Mouse (Mus musculus) myocyte (in vitro differentiated cells): ENCODE results near the gene Xrn2.

ENCODE experiments used
- POLR2A ChIP-seq: IDR thresholded peaks from one replicate; pipeline ENCODE4 v1.6.1; 2011; ENCODE audit warnings: low read depth, mild to moderate bottlenecking, control low read depth, moderate library complexity; ENCODE audit not compliant: insufficient read length
- SRF ChIP-seq: IDR thresholded peaks from one replicate; pipeline ENCODE4 v1.6.1; 2011; ENCODE audit warnings: low read depth; ENCODE audit not compliant: control insufficient read depth, insufficient read length
- USF1 ChIP-seq: IDR thresholded peaks from one replicate; pipeline ENCODE4 v1.6.1; 2011; ENCODE audit warnings: low read depth, mild to moderate bottlenecking, control low read depth, moderate library complexity

DNA sequence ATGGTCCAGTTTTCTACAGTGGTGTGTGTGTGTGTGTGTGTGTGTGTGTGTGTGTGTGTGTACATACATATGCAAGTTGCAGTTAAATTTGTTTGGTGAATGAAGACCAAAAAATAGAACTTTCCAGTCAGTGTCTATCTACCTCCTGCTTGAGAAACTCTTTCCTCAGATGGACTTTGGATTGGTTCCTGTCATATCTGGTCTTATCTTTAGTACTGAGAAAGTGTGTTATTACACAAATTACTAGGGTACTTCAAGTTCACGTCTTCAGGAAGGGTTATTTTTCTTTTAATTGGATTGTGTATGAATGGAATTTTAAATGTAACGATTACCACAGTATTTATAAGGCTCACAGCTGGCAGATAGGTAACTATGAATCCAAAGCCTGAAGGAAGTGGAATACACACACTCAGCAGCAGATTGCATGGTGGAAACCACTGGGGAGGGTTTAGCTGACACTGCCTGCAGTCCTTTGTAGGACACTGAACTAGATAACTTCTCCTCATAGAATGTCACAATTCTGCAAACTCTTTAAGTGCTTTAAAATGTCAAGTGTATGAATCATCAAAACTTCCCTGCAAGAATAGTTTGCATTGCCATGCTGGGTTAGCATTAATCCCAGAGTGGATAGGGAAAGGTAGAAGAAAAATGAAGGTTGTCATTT is 40.6 kb downstream of the Xrn2 start:
- no peak for TF ChIP-seq POLR2A
- TF ChIP-seq USF1, result no peak
- TF ChIP-seq SRF, result no peak
